Mouse (Mus musculus) liver, embryonic 11.5 days (tissue): ENCODE data around the gene Ppp1r12b. TPM values are rescaled to one million over a fixed set of nuclear protein-coding genes. Genes with fewer than 3 reads are reported as not detected.

Experiments
- ATAC-seq: fragments of 200-750 bp; cut with Nextera tagmentation; replicated peaks from 2 replicates; pipeline ENCODE4 v1.8.0; 2017; ENCODE audit warnings: moderate number of reproducible peaks, mild to moderate bottlenecking, moderate TSS enrichment, moderate library complexity; ENCODE audit not compliant: low FRiP score
- DNase-seq: peaks from one replicate; pipeline ENCODE4 v3.0.0-alpha.2; 2017; ENCODE audit warnings: low spot score
- H3K27ac ChIP-seq: fragments of 300-500 bp; sonication (generic); 2 replicates; pipeline ENCODE4 v1.5.1; 2014; ENCODE audit warnings: mild to moderate bottlenecking, low read depth, low read length, control low read depth
- H3K27me3 ChIP-seq: fragments of 300-500 bp; sonication (generic); replicated peaks from 2 replicates; pipeline ENCODE4 v1.6.1; 2014; ENCODE audit warnings: low read length, mixed read lengths; ENCODE audit not compliant: control insufficient read depth, insufficient read depth
- H3K36me3 ChIP-seq: fragments of 300-500 bp; sonication (generic); 2 replicates; pipeline ENCODE4 v1.6.1; 2014; ENCODE audit warnings: mild to moderate bottlenecking, low read length, moderate library complexity, mixed read lengths; ENCODE audit not compliant: control insufficient read depth, insufficient read depth
- H3K4me1 ChIP-seq: fragments of 300-500 bp; sonication (generic); replicated peaks from 2 replicates; pipeline ENCODE4 v1.6.1; 2014; ENCODE audit warnings: low read length, mixed read lengths; ENCODE audit not compliant: control insufficient read depth, insufficient read depth
- H3K4me2 ChIP-seq: fragments of 300-500 bp; sonication (generic); 2 replicates; pipeline ENCODE4 v1.6.1; 2014; ENCODE audit warnings: mild to moderate bottlenecking, control low read depth, moderate library complexity
- H3K4me3 ChIP-seq: fragments of 300-500 bp; sonication (generic); 2 replicates; pipeline ENCODE4 v1.5.1; 2014; ENCODE audit warnings: low read depth, low read length, control low read depth
- H3K9ac ChIP-seq: fragments of 300-500 bp; sonication (generic); 2 replicates; pipeline ENCODE4 v1.6.1; 2014; ENCODE audit warnings: low read depth, low read length, control low read depth
- H3K9me3 ChIP-seq: fragments of 300-500 bp; sonication (generic); 2 replicates; pipeline ENCODE4 v1.6.1; 2016; ENCODE audit warnings: low read length, inconsistent platforms, mixed read lengths; ENCODE audit not compliant: control insufficient read depth
- WGBS: fragments of 180-500 bp; shearing (Covaris S2); extraction: QIAGEN DNeasy Blood & Tissue Kit; methylation state at CpG from one replicate; pipeline ENCODE4 v1.1.7; 2014; 5-methylcytosine and 5-hydroxymethylcytosine counted together
- polyA plus RNA-seq: library from polyadenylated mRNA; unstranded; fragments of >200 nt; fragmentation: Nextera tagmentation; extraction: Ambion mirVana; gene quantifications from 2 replicates; pipeline ENCODE4 v1.2.1, GENCODE M21; 2014

Gene Ppp1r12b
- polyA plus RNA-seq, 1 experiment from 2014 or later = 4.4 TPM

DNA sequence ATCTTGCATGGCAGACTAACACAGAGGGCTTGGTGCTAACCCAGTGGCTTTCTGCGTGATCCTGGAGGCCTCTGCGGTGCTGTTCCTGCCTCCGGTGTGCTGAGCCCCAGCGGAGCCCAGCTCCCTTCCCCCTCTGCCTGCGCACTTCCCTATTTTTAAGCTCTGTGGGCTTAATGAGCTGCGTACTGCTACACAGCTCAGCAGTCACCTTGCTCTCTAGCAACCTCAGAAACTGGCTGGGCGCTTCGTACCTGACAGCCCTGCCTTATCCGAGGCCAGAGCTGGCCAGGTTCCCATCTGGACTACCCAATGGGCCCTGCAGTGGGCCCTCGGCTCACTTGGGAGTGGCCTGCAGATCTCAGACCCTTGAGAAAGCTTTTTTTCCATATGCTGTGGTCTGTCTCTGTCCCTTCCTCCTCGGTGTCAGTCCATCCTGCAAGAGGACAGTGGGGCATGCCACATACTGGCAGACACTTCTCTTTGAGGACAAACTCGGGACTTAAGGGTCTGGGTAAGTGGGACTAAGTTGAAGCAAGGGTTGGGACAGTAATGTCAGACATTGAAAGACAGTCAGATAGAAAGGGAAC lies 235.9 kb downstream of the Ppp1r12b start:
- no peaks in the 10 kb centered on the region for H3K36me3 ChIP-seq
- 40% methylated on average over 12 of the region's 12 CpGs for WGBS
- 0 out of 2 replicates have a peak, but pooled peaks cover 5% of the 10 kb centered on the region for H3K4me1 ChIP-seq
- DNase-seq (no peak), ATAC-seq (no peak)
- H3K9me3 ChIP-seq = no peaks in the 10 kb centered on the region
- no peaks in the 10 kb centered on the region for H3K27me3 ChIP-seq
- H3K9ac ChIP-seq = no peak overlapping the region
- no peak overlapping the region for H3K4me2 ChIP-seq
- no peak overlapping the region for H3K4me3 ChIP-seq
- no peak overlapping the region for H3K27ac ChIP-seq

DNA sequence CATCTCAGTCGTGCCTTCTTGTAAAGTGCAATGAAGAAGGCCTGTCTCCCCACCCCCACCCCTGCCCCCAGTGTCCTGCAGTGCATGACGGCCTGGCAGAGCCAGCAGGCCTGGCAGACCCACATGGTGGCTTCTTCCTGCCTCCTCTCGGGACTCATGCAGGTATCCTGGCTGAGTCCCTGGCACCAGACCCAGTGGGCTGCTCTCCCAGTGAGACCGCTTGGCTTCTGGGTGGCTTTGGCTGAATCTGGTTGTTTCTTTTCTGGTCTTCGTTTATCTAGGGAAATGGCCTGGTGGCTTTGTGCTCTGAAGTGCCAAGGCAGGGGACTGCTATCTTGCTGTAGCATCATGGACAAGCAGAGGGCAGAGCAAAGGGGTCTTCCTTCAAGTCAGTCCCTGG lies 240.7 kb downstream of the Ppp1r12b start:
- ATAC-seq (no peak), DNase-seq (no peak)
- Histone ChIP-seq H3K27ac (no peak overlapping the region), H3K4me2 (no peak overlapping the region), H3K4me3 (no peak overlapping the region), H3K9ac (no peak overlapping the region), H3K4me1 (0 out of 2 replicates have a peak, but pooled peaks cover 5% of the 10 kb centered on the region), H3K36me3 (no peaks in the 10 kb centered on the region), H3K9me3 (no peaks in the 10 kb centered on the region), H3K27me3 (peaks cover 29% of the 10 kb centered on the region)
- 65% methylated on average over 5 of the region's 5 CpGs for WGBS

GRCm38 (mm10) chr1:134714166-134714565 lies 241.6 kb downstream of the Ppp1r12b start:
- Histone ChIP-seq H3K36me3 (no peaks in the 10 kb centered on the region), H3K9me3 (no peaks in the 10 kb centered on the region), H3K4me1 (0 out of 2 replicates have a peak, but pooled peaks cover 2% of the 10 kb centered on the region), H3K27ac (no peak overlapping the region), H3K4me3 (no peak overlapping the region), H3K27me3 (peaks cover 38% of the 10 kb centered on the region), H3K4me2 (no peak overlapping the region), H3K9ac (no peak overlapping the region)
- DNase-seq = no peak
- no peak for ATAC-seq
- 62% methylated on average over 8 of the region's 8 CpGs for WGBS

DNA sequence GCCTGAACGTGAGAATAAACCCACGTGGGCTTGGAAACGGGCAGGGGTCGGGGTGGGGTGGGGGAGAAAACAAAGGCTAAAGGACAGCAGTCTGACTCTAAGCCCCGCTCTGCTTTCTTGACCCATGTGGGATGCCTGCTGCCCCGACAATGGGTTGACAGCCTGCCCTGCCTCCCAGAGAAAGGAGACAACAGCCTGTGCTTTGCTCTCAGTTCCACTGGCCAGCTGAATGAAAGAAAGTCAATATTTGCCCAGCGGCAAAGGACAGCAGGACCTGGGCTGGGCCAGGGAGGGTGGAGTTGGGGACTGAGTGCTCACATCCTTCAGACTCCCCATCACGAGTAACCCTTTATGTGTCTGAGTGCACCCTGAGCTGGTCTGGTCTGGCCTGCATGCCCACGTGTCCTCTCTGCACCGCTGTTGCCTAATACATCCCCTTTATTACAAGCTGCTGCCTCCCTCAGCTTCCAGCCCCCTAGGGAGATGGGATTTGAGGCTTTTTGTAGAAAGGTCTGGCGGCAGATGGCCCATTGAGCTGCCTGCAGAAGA lies 242.2 kb downstream of the Ppp1r12b start:
- Histone ChIP-seq H3K4me1 (no peaks in the 10 kb centered on the region), H3K9ac (no peak overlapping the region), H3K4me2 (no peak overlapping the region), H3K27me3 (peaks cover 45% of the 10 kb centered on the region), H3K36me3 (no peaks in the 10 kb centered on the region), H3K4me3 (no peak overlapping the region), H3K9me3 (no peaks in the 10 kb centered on the region), H3K27ac (no peak overlapping the region)
- ATAC-seq (peak; percentile 46; the same call in 1 of the 2 replicates), DNase-seq (no peak)
- WGBS = 36% methylated on average over 11 of the region's 11 CpGs

DNA sequence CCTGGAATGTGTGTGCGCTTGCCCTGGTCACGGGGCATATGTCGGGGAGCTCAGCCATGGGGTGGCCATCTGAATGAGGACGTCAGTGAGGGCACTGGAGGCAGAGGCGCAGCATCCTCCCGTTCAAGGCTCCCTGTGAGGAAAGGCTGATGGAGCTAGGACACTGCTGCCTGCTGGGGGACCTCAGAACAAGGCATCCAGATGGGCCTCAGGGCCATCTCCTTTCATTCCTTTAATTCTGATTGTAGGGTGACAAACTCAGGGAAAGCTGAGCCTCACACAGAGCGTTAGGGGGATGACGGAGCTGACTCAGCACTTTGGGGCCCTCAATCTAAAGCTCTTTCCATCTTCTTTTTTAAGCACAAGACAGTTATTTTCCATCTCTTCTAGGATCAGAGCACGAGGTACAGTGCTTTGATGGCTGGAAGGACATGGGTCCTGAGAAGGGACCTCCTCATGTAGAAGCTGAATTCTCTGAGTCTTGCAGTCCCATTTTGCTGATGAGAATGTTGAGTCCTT lies 242.9 kb downstream of the Ppp1r12b start:
- H3K4me1 ChIP-seq = no peaks in the 10 kb centered on the region
- no peak for DNase-seq
- H3K36me3 ChIP-seq = no peaks in the 10 kb centered on the region
- no peak overlapping the region for H3K4me3 ChIP-seq
- no peak overlapping the region for H3K4me2 ChIP-seq
- H3K9ac ChIP-seq = no peak overlapping the region
- ATAC-seq = no peak
- H3K27me3 ChIP-seq = peaks cover 52% of the 10 kb centered on the region
- H3K9me3 ChIP-seq = no peaks in the 10 kb centered on the region
- no peak overlapping the region for H3K27ac ChIP-seq
- 75% methylated on average over 9 of the region's 9 CpGs for WGBS

DNA sequence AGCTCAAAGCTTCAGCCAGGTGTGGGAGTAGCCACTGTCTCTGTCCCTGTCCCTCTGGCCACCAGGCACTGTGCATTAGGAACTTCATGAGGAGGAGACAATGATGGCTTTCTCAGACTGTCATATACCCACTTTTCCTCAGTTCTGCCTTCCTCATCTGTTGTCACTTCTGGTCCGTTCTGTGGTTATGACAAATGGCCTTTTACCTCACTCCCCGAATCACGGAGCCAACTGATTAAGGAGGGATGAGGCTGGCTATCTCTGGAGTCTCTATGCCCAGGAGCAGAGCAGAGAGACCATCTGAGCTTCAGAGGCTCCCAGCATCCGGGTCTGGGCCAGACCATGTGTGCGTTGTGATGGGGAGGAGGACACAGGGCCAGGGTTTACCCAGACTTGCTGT lies 244.1 kb downstream of the Ppp1r12b start:
- ATAC-seq (no peak), DNase-seq (no peak)
- Histone ChIP-seq H3K4me1 (no peaks in the 10 kb centered on the region), H3K27me3 (peaks cover 63% of the 10 kb centered on the region), H3K4me3 (no peak overlapping the region), H3K36me3 (no peaks in the 10 kb centered on the region), H3K9ac (no peak overlapping the region), H3K27ac (no peak overlapping the region), H3K9me3 (no peaks in the 10 kb centered on the region), H3K4me2 (no peak overlapping the region)
- WGBS = 55% methylated on average over 5 of the region's 5 CpGs

- Histone ChIP-seq H3K27me3 (peaks cover 68% of the 10 kb centered on the region), H3K27ac (no peak overlapping the region), H3K4me3 (no peak overlapping the region), H3K9ac (no peak overlapping the region), H3K4me1 (no peaks in the 10 kb centered on the region), H3K9me3 (no peaks in the 10 kb centered on the region), H3K4me2 (no peak overlapping the region), H3K36me3 (no peaks in the 10 kb centered on the region)
- ATAC-seq = no peak
- no peak for DNase-seq
- WGBS = 63% methylated on average over 7 of the region's 7 CpGs
Observed at GRCm38 (mm10) chr1:134711061-134711460, 244.7 kb downstream of the Ppp1r12b start.

- Histone ChIP-seq H3K9ac (no peak overlapping the region), H3K9me3 (no peaks in the 10 kb centered on the region), H3K4me2 (peak overlapping the region; percentile 84), H3K4me1 (no peaks in the 10 kb centered on the region), H3K4me3 (peak overlapping the region; percentile 50), H3K27ac (no peak overlapping the region), H3K27me3 (peaks cover 73% of the 10 kb centered on the region), H3K36me3 (no peaks in the 10 kb centered on the region)
- no peak; the same call in 1 of the 2 replicates for ATAC-seq
- WGBS = 19% methylated on average over 26 of the region's 26 CpGs
- no peak for DNase-seq
Observed at GRCm38 (mm10) chr1:134709411-134710306, 246.1 kb downstream of the Ppp1r12b start.
